Mouse (Mus musculus) forebrain, embryonic 15.5 days (tissue): ENCODE measurements around the gene Rasgrf1. TPM values are rescaled to one million over a fixed set of nuclear protein-coding genes. Genes with fewer than 3 reads are reported as not detected.

Experiments
- ATAC-seq: fragments of 200-750 bp; cut with Nextera tagmentation; replicated peaks from 2 replicates; pipeline ENCODE4 v1.8.0; 2017; ENCODE audit warnings: mild to moderate bottlenecking, moderate TSS enrichment, moderate library complexity
- H3K27ac ChIP-seq: fragments of 300-500 bp; sonication (generic); replicated peaks from 2 replicates; pipeline ENCODE4 v1.5.1; 2015; ENCODE audit warnings: mild to moderate bottlenecking, inconsistent platforms
- H3K27me3 ChIP-seq: fragments of 300-500 bp; sonication (generic); 2 replicates; pipeline ENCODE4 v1.6.1; 2015; ENCODE audit warnings: inconsistent platforms
- H3K36me3 ChIP-seq: fragments of 300-500 bp; sonication (generic); 2 replicates; pipeline ENCODE4 v1.6.1; 2015; ENCODE audit warnings: mild to moderate bottlenecking, inconsistent platforms
- H3K4me1 ChIP-seq: fragments of 300-500 bp; sonication (generic); 2 replicates; pipeline ENCODE4 v1.6.1; 2015; ENCODE audit warnings: inconsistent platforms
- H3K4me2 ChIP-seq: fragments of 300-500 bp; sonication (generic); replicated peaks from 2 replicates; pipeline ENCODE4 v1.6.1; 2015; ENCODE audit warnings: mild to moderate bottlenecking, inconsistent platforms
- H3K4me3 ChIP-seq: fragments of 300-500 bp; sonication (generic); 2 replicates; pipeline ENCODE4 v1.5.1; 2015; ENCODE audit warnings: mild to moderate bottlenecking, inconsistent platforms
- H3K9ac ChIP-seq: fragments of 300-500 bp; sonication (generic); replicated peaks from 2 replicates; pipeline ENCODE4 v1.6.1; 2015; ENCODE audit warnings: mild to moderate bottlenecking, inconsistent platforms
- H3K9me3 ChIP-seq: fragments of 300-500 bp; sonication (generic); 2 replicates; pipeline ENCODE4 v1.6.1; 2016; ENCODE audit warnings: inconsistent platforms
- WGBS: fragments of 180-500 bp; shearing (Covaris S2); methylation state at CpG from one replicate; pipeline ENCODE4 v1.1.7; 2015; ENCODE audit warnings: mixed read lengths; 5-methylcytosine and 5-hydroxymethylcytosine counted together
- polyA plus RNA-seq: library from polyadenylated mRNA; unstranded; fragments of >200 nt; fragmentation: Nextera tagmentation; extraction: Ambion mirVana; gene quantifications from 2 replicates; pipeline ENCODE4 v1.2.1, GENCODE M21; 2015

Rasgrf1 gene
- polyA plus RNA-seq, 1 experiment from 2014 or later, result 6.1 TPM

DNA sequence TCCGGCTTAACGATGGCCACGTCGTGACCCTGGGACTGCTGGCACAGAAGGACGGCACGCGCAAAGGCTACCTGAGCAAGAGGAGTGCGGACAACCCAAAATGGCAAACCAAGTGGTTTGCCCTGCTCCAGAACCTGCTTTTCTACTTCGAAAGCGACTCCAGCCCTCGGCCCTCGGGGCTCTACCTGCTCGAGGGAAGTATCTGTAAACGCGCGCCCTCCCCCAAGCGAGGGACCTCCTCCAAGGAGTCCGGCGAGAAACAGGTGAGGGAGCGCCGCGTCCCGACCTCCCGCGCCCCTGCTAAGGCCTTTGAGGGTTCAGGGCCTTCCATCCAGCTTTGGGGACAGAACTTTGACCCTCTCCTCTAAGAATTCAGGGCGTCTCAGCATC lies 298 bp downstream of the Rasgrf1 start:
- Histone ChIP-seq H3K4me1 (peaks cover 33% of the 10 kb centered on the region), H3K9ac (peak overlapping the region; percentile 49), H3K4me2 (peak overlapping the region; percentile 89), H3K27me3 (peaks cover 78% of the 10 kb centered on the region), H3K27ac (no peak overlapping the region), H3K4me3 (peak overlapping the region; percentile 52), H3K36me3 (no peaks in the 10 kb centered on the region), H3K9me3 (no peaks in the 10 kb centered on the region)
- 1% methylated on average over 26 of the region's 26 CpGs for WGBS
- ATAC-seq, result no peak; the same call in 1 of the 2 replicates

DNA sequence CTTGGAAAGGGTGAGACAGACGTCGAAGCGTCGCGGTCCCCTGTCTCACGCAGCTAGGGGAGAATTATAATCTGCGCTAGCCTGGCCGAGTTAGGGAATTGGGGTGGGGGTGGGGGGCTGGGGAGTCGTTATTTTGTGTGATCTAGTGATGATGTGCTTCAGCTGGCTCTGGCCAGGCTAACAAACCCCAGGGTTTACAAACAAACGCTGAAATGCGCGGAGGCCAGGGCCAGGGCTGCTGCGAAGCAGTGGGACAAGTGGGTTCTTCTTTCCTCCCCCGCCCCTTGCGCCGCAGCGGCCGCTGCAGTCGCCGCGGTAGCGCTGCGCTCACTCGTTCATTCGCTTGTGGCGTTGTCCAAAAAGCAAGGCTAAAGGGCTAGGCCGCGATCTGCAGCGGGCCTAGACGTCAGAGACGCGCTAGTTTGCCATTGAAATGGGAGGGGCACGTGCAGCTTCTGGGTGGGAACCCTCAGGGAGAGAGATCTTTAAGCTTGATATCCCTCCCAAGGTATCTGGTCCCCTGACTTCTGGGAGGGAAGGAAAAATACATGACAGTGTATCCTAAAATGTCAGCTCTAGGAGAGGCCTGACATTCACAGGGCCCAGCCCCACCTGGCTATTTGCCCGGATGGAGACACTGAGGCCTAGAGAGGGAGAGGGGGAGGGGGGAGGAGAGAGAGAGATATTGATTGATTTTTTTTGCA lies 1.2 kb downstream of the Rasgrf1 start:
- Histone ChIP-seq H3K4me1 (peaks cover 33% of the 10 kb centered on the region), H3K36me3 (no peaks in the 10 kb centered on the region), H3K9me3 (no peaks in the 10 kb centered on the region), H3K27me3 (peaks cover 75% of the 10 kb centered on the region), H3K9ac (0 out of 2 replicates have a peak overlapping the region, but pooled peaks have one; percentile 24), H3K4me2 (peak overlapping the region; percentile 89), H3K27ac (no peak overlapping the region), H3K4me3 (peak overlapping the region; percentile 52)
- under 1% methylated on average over 34 of the region's 34 CpGs for whole genome bisulfite sequencing
- ATAC-seq, result no peak

DNA sequence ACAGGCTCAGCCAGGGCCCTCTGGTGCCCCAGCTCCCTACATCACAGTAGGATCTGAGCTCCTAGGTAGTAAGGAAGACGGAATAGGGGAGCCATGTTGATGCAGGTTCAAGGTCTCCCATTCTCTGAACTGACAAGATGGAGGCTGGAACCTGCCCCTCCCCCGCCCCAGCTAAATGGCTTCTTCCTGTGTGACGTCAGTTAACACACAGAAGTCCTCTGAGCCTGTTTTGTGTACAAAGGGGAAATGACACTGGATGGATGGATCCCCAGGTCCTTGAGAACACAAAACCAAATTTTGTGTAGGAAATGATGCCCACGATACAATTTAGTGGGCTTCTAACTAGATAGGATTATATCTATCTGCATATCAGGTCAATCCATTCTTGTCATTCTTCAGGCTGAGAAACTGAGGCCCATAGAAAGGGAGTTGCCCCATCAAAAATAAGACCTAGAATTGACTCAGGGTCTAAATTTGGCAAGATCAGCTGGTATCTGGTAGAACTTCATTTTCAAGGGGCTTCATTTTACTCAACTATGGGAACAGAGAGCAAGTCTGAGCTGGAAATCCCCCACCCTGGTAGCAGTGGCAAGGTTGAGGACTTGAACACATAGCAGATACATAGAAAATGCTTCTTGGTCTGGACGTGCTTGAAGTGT lies 2.3 kb downstream of the Rasgrf1 start:
- peaks cover 33% of the 10 kb centered on the region for H3K4me1 ChIP-seq
- H3K4me3 ChIP-seq, result no peak overlapping the region
- H3K27me3 ChIP-seq, result peaks cover 63% of the 10 kb centered on the region
- H3K36me3 ChIP-seq, result no peaks in the 10 kb centered on the region
- 73% methylated on average over 5 of the region's 5 CpGs for WGBS
- no peak for ATAC-seq
- no peaks in the 10 kb centered on the region for H3K9me3 ChIP-seq
- H3K4me2 ChIP-seq, result no peak overlapping the region
- H3K9ac ChIP-seq, result no peak overlapping the region
- H3K27ac ChIP-seq, result no peak overlapping the region

GRCm38 (mm10) chr9:89913135-89913534 lies 3.4 kb downstream of the Rasgrf1 start:
- H3K36me3 ChIP-seq, result no peaks in the 10 kb centered on the region
- WGBS, result 70% methylated on average over 4 of the region's 4 CpGs
- peaks cover 52% of the 10 kb centered on the region for H3K27me3 ChIP-seq
- ATAC-seq, result no peak
- H3K9me3 ChIP-seq, result no peaks in the 10 kb centered on the region
- peaks cover 30% of the 10 kb centered on the region for H3K4me1 ChIP-seq
- H3K9ac ChIP-seq, result no peak overlapping the region
- H3K4me2 ChIP-seq, result no peak overlapping the region
- H3K27ac ChIP-seq, result no peak overlapping the region
- H3K4me3 ChIP-seq, result no peak overlapping the region

DNA sequence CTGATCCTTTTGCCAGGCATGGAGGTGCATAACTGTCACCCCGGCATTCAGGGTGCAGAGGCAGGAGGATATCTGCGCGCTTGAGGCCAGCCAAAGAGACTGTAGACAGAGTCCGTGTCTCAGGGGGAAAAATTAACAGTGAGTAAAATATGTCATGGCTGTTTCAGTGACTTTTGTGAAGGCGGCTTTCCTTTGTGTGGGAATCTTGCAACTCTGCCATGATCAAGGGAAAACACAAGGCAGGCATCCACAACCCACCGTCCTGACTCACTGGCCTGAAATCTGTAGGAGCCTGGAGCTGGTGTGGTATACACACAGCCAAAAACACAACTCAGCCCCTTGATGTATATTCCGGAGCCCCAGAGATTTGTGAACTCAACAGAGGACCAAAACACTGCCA lies 6.8 kb downstream of the Rasgrf1 start:
- no peak overlapping the region for H3K9ac ChIP-seq
- H3K27me3 ChIP-seq, result peaks cover 26% of the 10 kb centered on the region
- H3K36me3 ChIP-seq, result no peaks in the 10 kb centered on the region
- H3K4me3 ChIP-seq, result no peak overlapping the region
- no peaks in the 10 kb centered on the region for H3K9me3 ChIP-seq
- no peak for ATAC-seq
- H3K4me1 ChIP-seq, result no peaks in the 10 kb centered on the region
- H3K27ac ChIP-seq, result no peak overlapping the region
- WGBS, result 95% methylated on average over 7 of the region's 7 CpGs
- no peak overlapping the region for H3K4me2 ChIP-seq

- no peaks in the 10 kb centered on the region for H3K36me3 ChIP-seq
- H3K9ac ChIP-seq, result no peak overlapping the region
- H3K27me3 ChIP-seq, result peaks cover 18% of the 10 kb centered on the region
- H3K4me3 ChIP-seq, result no peak overlapping the region
- WGBS, result 81% methylated on average over 1 of the region's 1 CpGs
- H3K4me1 ChIP-seq, result no peaks in the 10 kb centered on the region
- H3K27ac ChIP-seq, result no peak overlapping the region
- no peak for ATAC-seq
- no peak overlapping the region for H3K4me2 ChIP-seq
- H3K9me3 ChIP-seq, result no peaks in the 10 kb centered on the region
Measured at GRCm38 (mm10) chr9:89917431-89917830, 7.7 kb downstream of the Rasgrf1 start.

DNA sequence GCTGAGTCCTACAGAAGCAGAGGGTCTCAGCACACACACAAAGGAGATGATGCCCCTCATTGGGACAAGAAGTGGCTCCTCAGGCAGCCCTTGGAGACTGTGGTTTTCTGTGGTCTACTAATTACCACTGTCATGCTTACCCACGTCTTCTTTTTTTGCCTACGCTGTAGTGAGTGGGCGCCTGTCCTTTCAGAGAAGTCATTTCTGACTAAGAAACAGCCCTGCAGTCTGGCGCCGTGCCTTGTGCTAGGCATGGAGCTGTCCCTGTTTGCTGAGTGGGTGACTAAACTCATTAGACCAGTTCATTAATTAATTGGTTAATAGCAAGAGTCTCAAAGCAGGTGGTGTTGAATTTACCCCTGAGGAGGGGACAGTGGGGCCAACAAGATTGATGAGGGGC lies 9.1 kb downstream of the Rasgrf1 start:
- no peak for ATAC-seq
- Histone ChIP-seq H3K9me3 (no peaks in the 10 kb centered on the region), H3K9ac (no peak overlapping the region), H3K4me2 (no peak overlapping the region), H3K36me3 (no peaks in the 10 kb centered on the region), H3K27ac (no peak overlapping the region), H3K27me3 (peaks cover 8% of the 10 kb centered on the region; the same call in 1 of the 2 replicates), H3K4me3 (no peak overlapping the region), H3K4me1 (no peaks in the 10 kb centered on the region)
- 69% methylated on average over 5 of the region's 5 CpGs for WGBS

DNA sequence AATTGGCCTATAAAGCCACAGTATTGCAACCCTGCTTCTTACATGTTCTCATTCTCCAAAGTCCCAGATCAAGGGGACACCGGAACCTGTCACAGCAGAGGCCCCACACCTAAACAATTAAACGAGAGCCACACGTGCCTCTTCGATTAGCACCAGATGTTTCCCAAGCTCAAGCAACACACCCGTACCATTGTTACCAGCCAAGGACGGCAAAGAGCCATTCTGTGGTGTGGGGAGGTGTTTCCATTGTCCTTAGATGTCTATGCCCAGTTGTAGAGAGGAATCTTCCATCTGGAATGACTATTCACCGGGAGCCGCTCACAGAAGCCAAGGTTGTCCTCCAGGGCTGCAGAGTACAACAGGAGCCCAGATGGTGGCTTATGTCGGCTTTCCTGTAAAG lies 11.4 kb downstream of the Rasgrf1 start:
- H3K9ac ChIP-seq, result no peak overlapping the region
- WGBS, result 73% methylated on average over 9 of the region's 9 CpGs
- H3K4me1 ChIP-seq, result no peaks in the 10 kb centered on the region
- H3K36me3 ChIP-seq, result no peaks in the 10 kb centered on the region
- H3K27ac ChIP-seq, result no peak overlapping the region
- no peaks in the 10 kb centered on the region for H3K27me3 ChIP-seq
- no peak for ATAC-seq
- no peak overlapping the region for H3K4me2 ChIP-seq
- no peaks in the 10 kb centered on the region for H3K9me3 ChIP-seq
- H3K4me3 ChIP-seq, result no peak overlapping the region

GRCm38 (mm10) chr9:89922666-89923065 lies 13.0 kb downstream of the Rasgrf1 start:
- 86% methylated on average over 1 of the region's 1 CpGs for WGBS
- Histone ChIP-seq H3K4me3 (no peak overlapping the region), H3K27ac (no peak overlapping the region)

DNA sequence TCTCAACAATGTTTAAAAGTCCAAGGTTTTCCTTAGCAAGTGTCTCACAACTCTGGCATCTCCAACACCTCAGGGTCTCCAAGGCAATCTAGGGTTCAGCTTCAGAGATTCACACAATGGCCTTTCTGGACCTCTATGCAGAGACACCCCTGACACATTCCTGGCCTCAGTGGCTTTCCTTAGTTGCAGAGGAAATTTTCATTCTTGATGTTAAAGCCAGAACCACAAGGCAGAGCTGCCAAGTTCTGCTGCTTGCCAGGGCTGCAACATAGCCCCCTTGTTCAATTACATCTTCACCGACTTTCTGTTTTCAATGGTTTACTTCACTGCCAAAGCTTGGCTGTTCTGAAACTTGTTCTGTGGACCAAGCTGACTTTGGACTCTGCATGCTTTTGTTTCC lies 15.1 kb downstream of the Rasgrf1 start:
- WGBS, result 75% methylated on average over 1 of the region's 1 CpGs
- ATAC-seq, result no peak

More at GRCm38 (mm10) chr9:89922666-89923065, 13.0 kb downstream of the Rasgrf1 start:
- Histone ChIP-seq H3K9ac (no peak overlapping the region), H3K27me3 (no peaks in the 10 kb centered on the region), H3K4me1 (no peaks in the 10 kb centered on the region), H3K36me3 (no peaks in the 10 kb centered on the region), H3K4me2 (no peak overlapping the region), H3K9me3 (no peaks in the 10 kb centered on the region)
- ATAC-seq, result no peak

DNA sequence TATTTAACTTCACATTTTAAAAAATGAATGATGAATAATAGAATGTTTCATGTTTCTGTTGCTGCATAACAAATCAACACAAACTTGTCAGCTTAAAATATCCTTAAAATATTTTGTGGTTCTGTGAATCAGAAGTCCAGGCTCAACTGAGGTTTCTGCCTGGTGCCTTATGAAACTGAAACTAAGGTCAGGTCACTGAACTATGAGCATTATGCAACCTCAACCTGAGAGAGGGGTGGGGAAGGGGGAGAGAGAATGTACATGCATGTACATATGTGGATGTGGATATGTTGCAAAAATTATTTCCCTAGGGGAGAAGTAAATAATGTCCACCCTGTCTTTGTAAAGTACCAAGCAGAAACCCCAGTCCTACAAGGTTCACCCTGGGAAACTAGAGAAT lies 18.8 kb downstream of the Rasgrf1 start:
- Histone ChIP-seq H3K36me3 (no peaks in the 10 kb centered on the region), H3K9ac (no peak overlapping the region), H3K27me3 (no peaks in the 10 kb centered on the region), H3K4me3 (no peak overlapping the region), H3K9me3 (no peaks in the 10 kb centered on the region), H3K4me2 (no peak overlapping the region), H3K27ac (no peak overlapping the region), H3K4me1 (no peaks in the 10 kb centered on the region)
- ATAC-seq, result no peak

More for the DNA sequence above, 15.1 kb downstream of the Rasgrf1 start:
- H3K9me3 ChIP-seq, result no peaks in the 10 kb centered on the region
- no peak overlapping the region for H3K9ac ChIP-seq
- no peak overlapping the region for H3K27ac ChIP-seq
- H3K27me3 ChIP-seq, result no peaks in the 10 kb centered on the region
- H3K4me3 ChIP-seq, result no peak overlapping the region
- no peaks in the 10 kb centered on the region for H3K4me1 ChIP-seq
- no peaks in the 10 kb centered on the region for H3K36me3 ChIP-seq
- H3K4me2 ChIP-seq, result no peak overlapping the region

GRCm38 (mm10) chr9:89940428-89940827 lies 30.7 kb downstream of the Rasgrf1 start:
- Histone ChIP-seq H3K4me2 (no peak overlapping the region), H3K36me3 (no peaks in the 10 kb centered on the region), H3K27me3 (no peaks in the 10 kb centered on the region), H3K9me3 (no peaks in the 10 kb centered on the region), H3K4me3 (no peak overlapping the region), H3K9ac (no peak overlapping the region), H3K4me1 (no peaks in the 10 kb centered on the region), H3K27ac (no peak overlapping the region)
- no peak for ATAC-seq
- WGBS, result 70% methylated on average over 1 of the region's 1 CpGs
